Mouse (Mus musculus) heart, postnatal 0 days (tissue): ENCODE data around the gene Tgfbr3. TPM values are rescaled to one million over a fixed set of nuclear protein-coding genes. Genes with fewer than 3 reads are reported as not detected.

Source experiments
- ATAC-seq: fragments of 200-750 bp; cut with Nextera tagmentation; 2 replicates; pipeline ENCODE4 v1.8.0; 2017; ENCODE audit warnings: low read depth, moderate number of reproducible peaks, moderate library complexity; ENCODE audit not compliant: insufficient read depth
- DNase-seq: peaks from one replicate; pipeline ENCODE4 v3.0.0-alpha.2; 2016; ENCODE audit warnings: low spot score
- H3K27ac ChIP-seq: fragments of 300-500 bp; sonication (generic); 2 replicates; pipeline ENCODE4 v1.5.1; 2014; ENCODE audit warnings: low read depth, mild to moderate bottlenecking
- H3K27me3 ChIP-seq: fragments of 300-500 bp; sonication (generic); 2 replicates; pipeline ENCODE4 v1.6.1; 2014; ENCODE audit warnings: low read length, mixed read lengths; ENCODE audit not compliant: control insufficient read depth, insufficient read depth
- H3K36me3 ChIP-seq: fragments of 300-500 bp; sonication (generic); replicated peaks from 2 replicates; pipeline ENCODE4 v1.6.1; 2014; ENCODE audit warnings: low read length, mixed read lengths; ENCODE audit not compliant: control insufficient read depth, insufficient read depth
- H3K4me1 ChIP-seq: fragments of 300-500 bp; sonication (generic); 2 replicates; pipeline ENCODE4 v1.6.1; 2014; ENCODE audit warnings: antibody characterized with exemption; ENCODE audit not compliant: control insufficient read depth, insufficient read depth
- H3K4me2 ChIP-seq: fragments of 300-500 bp; sonication (generic); 2 replicates; pipeline ENCODE4 v1.6.1; 2014; ENCODE audit warnings: low read depth, mild to moderate bottlenecking, low read length, moderate library complexity
- H3K4me3 ChIP-seq: fragments of 300-500 bp; sonication (generic); 2 replicates; pipeline ENCODE4 v1.5.1; 2014; ENCODE audit warnings: low read depth, low read length
- H3K9ac ChIP-seq: fragments of 300-500 bp; sonication (generic); replicated peaks from 2 replicates; pipeline ENCODE4 v1.6.1; 2014; ENCODE audit warnings: low read depth, low read length, mixed read lengths
- H3K9me3 ChIP-seq: fragments of 300-500 bp; sonication (generic); replicated peaks from 2 replicates; pipeline ENCODE4 v1.6.1; 2016; ENCODE audit warnings: low read length; ENCODE audit not compliant: control insufficient read depth
- CTCF ChIP-seq: IDR thresholded peaks from 2 replicates; pipeline ENCODE4 v1.5.1; 2016; ENCODE audit warnings: antibody characterized with exemption, control low read depth, low read depth
- EP300 ChIP-seq: IDR thresholded peaks from 2 replicates; pipeline ENCODE4 v1.6.1; 2016; ENCODE audit warnings: antibody characterized with exemption, low read depth
- WGBS: fragments of 180-500 bp; shearing (Covaris S2); extraction: QIAGEN DNeasy Blood & Tissue Kit; methylation state at CpG from one replicate; pipeline ENCODE4 v1.1.7; 2014; 5-methylcytosine and 5-hydroxymethylcytosine counted together
- polyA plus RNA-seq: library from polyadenylated mRNA; unstranded; fragments of >200 nt; fragmentation: Nextera tagmentation; extraction: Ambion mirVana; gene quantifications from 2 replicates; pipeline ENCODE4 v1.2.1, GENCODE M21; 2015
- total RNA-seq: library from RNA; depleted of rRNA; stranded (reverse); fragments of >200 nt; gene quantifications from 2 replicates; pipeline ENCODE4 v1.2.3, GENCODE M21; 2014; ENCODE audit warnings: low replicate concordance

Tgfbr3 gene
- total and polyA plus RNA-seq, 2 experiments from 2014 or later = 11.8 to 60.6 TPM

- Histone ChIP-seq H3K27me3 (no peaks in the 10 kb centered on the region), H3K4me3 (no peak overlapping the region), H3K27ac (0 out of 2 replicates have a peak overlapping the region, but pooled peaks have one; percentile 46), H3K4me1 (peaks cover 55% of the 10 kb centered on the region), H3K9me3 (no peaks in the 10 kb centered on the region), H3K9ac (no peak overlapping the region), H3K36me3 (no peaks in the 10 kb centered on the region), H3K4me2 (no peak overlapping the region)
- TF ChIP-seq CTCF (no peak), EP300 (no peak)
- DNase-seq (no peak), ATAC-seq (no peak)
- 50% methylated on average over 5 of the region's 5 CpGs for WGBS
These were observed 53.4 kb downstream of the Tgfbr3 start for GRCm38 (mm10) chr5:107236039-107236438.

GRCm38 (mm10) chr5:107233366-107234354 is 55.8 kb downstream of the Tgfbr3 start:
- Histone ChIP-seq H3K9ac (no peak overlapping the region), H3K27ac (peak overlapping the region; percentile 80), H3K9me3 (no peaks in the 10 kb centered on the region), H3K36me3 (no peaks in the 10 kb centered on the region), H3K4me1 (peaks cover 56% of the 10 kb centered on the region), H3K27me3 (no peaks in the 10 kb centered on the region), H3K4me2 (no peak overlapping the region), H3K4me3 (no peak overlapping the region)
- 26% methylated on average over 14 of the region's 14 CpGs for WGBS
- ATAC-seq = peak; percentile 64
- TF ChIP-seq CTCF (no peak), EP300 (no peak)
- DNase-seq = peak; percentile 62

- H3K4me1 ChIP-seq = peaks cover 36% of the 10 kb centered on the region
- no peak for DNase-seq
- H3K27me3 ChIP-seq = no peaks in the 10 kb centered on the region
- WGBS = 89% methylated on average over 6 of the region's 6 CpGs
- H3K36me3 ChIP-seq = no peaks in the 10 kb centered on the region
- no peaks in the 10 kb centered on the region for H3K9me3 ChIP-seq
- H3K27ac ChIP-seq = no peak overlapping the region
- no peak overlapping the region for H3K9ac ChIP-seq
- no peak for TF ChIP-seq CTCF
- no peak for TF ChIP-seq EP300
- H3K4me2 ChIP-seq = no peak overlapping the region
- no peak for ATAC-seq
- no peak overlapping the region for H3K4me3 ChIP-seq
These were observed 59.2 kb downstream of the Tgfbr3 start for GRCm38 (mm10) chr5:107230189-107230588.

GRCm38 (mm10) chr5:107229037-107229436 is 60.4 kb downstream of the Tgfbr3 start:
- DNase-seq (no peak), ATAC-seq (no peak)
- Histone ChIP-seq H3K27me3 (no peaks in the 10 kb centered on the region), H3K9ac (no peak overlapping the region), H3K4me3 (no peak overlapping the region), H3K4me1 (peaks cover 27% of the 10 kb centered on the region), H3K4me2 (no peak overlapping the region), H3K36me3 (no peaks in the 10 kb centered on the region), H3K9me3 (no peaks in the 10 kb centered on the region), H3K27ac (no peak overlapping the region)
- TF ChIP-seq CTCF (no peak), EP300 (no peak)
- WGBS = 71% methylated on average over 9 of the region's 9 CpGs

- H3K9ac ChIP-seq = no peak overlapping the region
- DNase-seq (no peak), ATAC-seq (no peak)
- H3K4me1 ChIP-seq = peaks cover 25% of the 10 kb centered on the region; the same call in 1 of the 2 replicates
- no peak overlapping the region for H3K27ac ChIP-seq
- H3K27me3 ChIP-seq = no peaks in the 10 kb centered on the region
- H3K9me3 ChIP-seq = no peaks in the 10 kb centered on the region
- H3K4me2 ChIP-seq = no peak overlapping the region
- H3K36me3 ChIP-seq = no peaks in the 10 kb centered on the region
- H3K4me3 ChIP-seq = no peak overlapping the region
- TF ChIP-seq CTCF (no peak), EP300 (no peak)
These were observed 61.8 kb downstream of the Tgfbr3 start for GRCm38 (mm10) chr5:107227580-107227979.
